Mouse (Mus musculus): ENCODE measurements around the gene 4921536K21Rik. TPM values are rescaled to one million over a fixed set of nuclear protein-coding genes. Genes with fewer than 3 reads are reported as not detected.
A peak's percentile ranks its signal among the peaks of the same experiment; 100 is the strongest.

The 4921536K21Rik gene
- total and polyA plus RNA-seq, 3 experiments: 0.21 to 0.61 TPM; not detected in 1

GRCm38 (mm10) chr11:3920476-3920875, 25.6 kb upstream of the 4921536K21Rik start:
- Histone ChIP-seq H3K27ac (ENCODE audit: insufficient read depth, low read depth) (no peak overlapping the region), H3K9me3 (replicated peaks; ENCODE audit: low read length) (no peaks in the 10 kb centered on the region), H3K79me2 (replicated peaks; ENCODE audit: control insufficient read depth, extremely low read depth, insufficient read depth, poor library complexity, severe bottlenecking) (no peaks in the 10 kb centered on the region), H3K4me3 (replicated peaks in 1 of 3; ENCODE audit: low read depth in 2 of 3, low read length in 2 of 3, poor library complexity in 1 of 3) (no peak overlapping the region), H3K36me3 (replicated peaks in 1 of 2; ENCODE audit: control insufficient read depth in 1 of 2, insufficient read depth in 1 of 2, low read length in 1 of 2) (no peaks in the 10 kb centered on the region), H3K9ac (ENCODE audit: insufficient read depth, low read depth) (no peak overlapping the region), H3K27me3 (replicated peaks) (peaks cover 43% of the 10 kb centered on the region), H3K4me2 (ENCODE audit: insufficient read depth, low read depth, poor library complexity, severe bottlenecking) (no peak overlapping the region), H3K4me1 (ENCODE audit: control insufficient read depth in 1 of 2, insufficient read depth in 2 of 2) (peaks cover 7 to 10% of the 10 kb centered on the region in 2 experiments; a peak in 3 of 4 replicates)
- dilution Hi-C loops (cut with MboI; ENCODE audit: extremely low pct_ligation_motif_present, extremely low pct_unique_long_range_greater_than_20kb, low sequenced_read_pairs): no loop called here
- TF ChIP-seq GABPA (IDR thresholded peaks at IDR 0.05; ENCODE audit: insufficient replicate concordance, low read depth, low read length) (no peak), USF1 (IDR thresholded peaks at IDR 0.05; ENCODE audit: low read depth, low read length) (no peak), KAT2A (IDR thresholded peaks at IDR 0.05; ENCODE audit: insufficient replicate concordance, low read length) (no peak)
- no peak for DNase-seq (ENCODE audit: extremely low read depth)
- in situ Hi-C loops (cut with MboI; ENCODE audit: low pct_ligation_motif_present, low pct_unique_long_range_greater_than_20kb, low sequenced_read_pairs): loop anchor here (25.0 kb wide), 1 partner anchor 383 kb away; the partner anchor contains the start of gene Smtn

GRCm38 (mm10) chr11:3918738-3919137, 23.8 kb upstream of the 4921536K21Rik start:
- no peak for TF ChIP-seq E2F4 (IDR thresholded peaks at IDR 0.05; ENCODE audit: insufficient replicate concordance, low read depth, low read length)
- TF ChIP-seq MAX (IDR thresholded peaks at IDR 0.05; ENCODE audit: low read length): peak; percentile 61; the same call in 1 of the 2 replicates
- no peak for TF ChIP-seq RCOR1 (conservative IDR thresholded peaks at IDR 0.05; ENCODE audit: low read depth, low read length)
- no peak for TF ChIP-seq TBP (conservative IDR thresholded peaks at IDR 0.05; ENCODE audit: low read depth, low read length)
- TF ChIP-seq RAD21 (IDR thresholded peaks at IDR 0.05; ENCODE audit: low read depth, low read length): peak; percentile 48
- no peak for TF ChIP-seq ZKSCAN1 (IDR thresholded peaks at IDR 0.05; ENCODE audit: borderline replicate concordance, low read depth, low read length)
- peak; percentile 40 for TF ChIP-seq SMC3 (IDR thresholded peaks at IDR 0.05; ENCODE audit: low read depth, low read length)
- TF ChIP-seq ZMIZ1 (IDR thresholded peaks at IDR 0.05; ENCODE audit: low read depth, low read length): no peak
- TF ChIP-seq MYC (IDR thresholded peaks at IDR 0.05; ENCODE audit: low read depth, low read length): peak; percentile 95
- peak; percentile 81 to 86 for TF ChIP-seq CTCF (conservative IDR thresholded peaks at IDR 0.05 in 1 of 2, IDR thresholded peaks at IDR 0.05 in 1 of 2; ENCODE audit: low read depth in 2 of 2, low read length in 2 of 2)
- H3K27ac ChIP-seq (ENCODE audit: insufficient read depth, low read depth): no peak overlapping the region
- peak; percentile 48 for DNase-seq (ENCODE audit: extremely low read depth)
- H3K4me1 ChIP-seq (ENCODE audit: control insufficient read depth in 1 of 2, insufficient read depth in 2 of 2): peaks cover 7 to 12% of the 10 kb centered on the region in 2 experiments; a peak in 3 of 4 replicates
- in situ Hi-C loops (cut with MboI; ENCODE audit: low pct_ligation_motif_present, low pct_unique_long_range_greater_than_20kb, low sequenced_read_pairs): loop anchor here (5.0 to 25.0 kb wide), 2 partner anchors 36 to 381 kb away; partner anchors contain the start of gene Smtn
- H3K4me2 ChIP-seq (ENCODE audit: insufficient read depth, low read depth, poor library complexity, severe bottlenecking): no peak overlapping the region
- no peaks in the 10 kb centered on the region for H3K79me2 ChIP-seq (replicated peaks; ENCODE audit: control insufficient read depth, extremely low read depth, insufficient read depth, poor library complexity, severe bottlenecking)
- peaks cover 30% of the 10 kb centered on the region for H3K27me3 ChIP-seq (replicated peaks)
- no peak overlapping the region for H3K9ac ChIP-seq (ENCODE audit: insufficient read depth, low read depth)
- no peaks in the 10 kb centered on the region for H3K36me3 ChIP-seq (replicated peaks in 1 of 2; ENCODE audit: control insufficient read depth in 1 of 2, insufficient read depth in 1 of 2, low read length in 1 of 2)
- dilution Hi-C loops (cut with MboI; ENCODE audit: extremely low pct_ligation_motif_present, extremely low pct_unique_long_range_greater_than_20kb, low sequenced_read_pairs): no loop called here
- no peaks in the 10 kb centered on the region for H3K9me3 ChIP-seq (replicated peaks; ENCODE audit: low read length)
- H3K4me3 ChIP-seq (replicated peaks in 1 of 3; ENCODE audit: low read depth in 2 of 3, low read length in 2 of 3, poor library complexity in 1 of 3): no peak overlapping the region

All from CH12.LX (cell line).